Mouse (Mus musculus) hindbrain, postnatal 0 days (tissue): ENCODE results near the gene Ptov1. TPM values are rescaled to one million over a fixed set of nuclear protein-coding genes. Genes with fewer than 3 reads are reported as not detected.

Source experiments
- ATAC-seq: fragments of 200-750 bp; cut with Nextera tagmentation; 2 replicates; pipeline ENCODE4 v1.8.0; 2017; ENCODE audit warnings: mild to moderate bottlenecking, moderate TSS enrichment, moderate library complexity
- DNase-seq: peaks from one replicate; pipeline ENCODE4 v3.0.0-alpha.2; 2015; ENCODE audit warnings: low spot score
- H3K27ac ChIP-seq: fragments of 300-500 bp; sonication (generic); 2 replicates; pipeline ENCODE4 v1.5.1; 2014; ENCODE audit warnings: mild to moderate bottlenecking
- H3K27me3 ChIP-seq: fragments of 300-500 bp; sonication (generic); 2 replicates; pipeline ENCODE4 v1.6.1; 2014; ENCODE audit warnings: low read length, mixed read lengths; ENCODE audit not compliant: insufficient read depth
- H3K36me3 ChIP-seq: fragments of 300-500 bp; sonication (generic); 2 replicates; pipeline ENCODE4 v1.6.1; 2014; ENCODE audit warnings: low read length, mixed read lengths; ENCODE audit not compliant: insufficient read depth
- H3K4me1 ChIP-seq: fragments of 300-500 bp; sonication (generic); 2 replicates; pipeline ENCODE4 v1.6.1; 2014; ENCODE audit warnings: antibody characterized with exemption, low read length, mixed read lengths; ENCODE audit not compliant: insufficient read depth
- H3K4me2 ChIP-seq: fragments of 300-500 bp; sonication (generic); 2 replicates; pipeline ENCODE4 v1.6.1; 2014; ENCODE audit warnings: low read depth, mild to moderate bottlenecking, low read length, moderate library complexity, mixed read lengths
- H3K4me3 ChIP-seq: fragments of 300-500 bp; sonication (generic); 2 replicates; pipeline ENCODE4 v1.5.1; 2014; ENCODE audit warnings: low read length
- H3K9ac ChIP-seq: fragments of 300-500 bp; sonication (generic); replicated peaks from 2 replicates; pipeline ENCODE4 v1.6.1; 2014; ENCODE audit warnings: mild to moderate bottlenecking, low read length, moderate library complexity, mixed read lengths
- H3K9me3 ChIP-seq: fragments of 300-500 bp; sonication (generic); 2 replicates; pipeline ENCODE4 v1.6.1; 2016; ENCODE audit warnings: low read length, mixed read lengths
- CTCF ChIP-seq: IDR thresholded peaks from 2 replicates; pipeline ENCODE4 v1.5.1; 2016; ENCODE audit warnings: antibody characterized with exemption, control low read depth, low read depth
- WGBS: fragments of 180-500 bp; shearing (Covaris S2); extraction: QIAGEN DNeasy Blood & Tissue Kit; methylation state at CpG from one replicate; pipeline ENCODE4 v1.1.7; 2014; 5-methylcytosine and 5-hydroxymethylcytosine counted together
- polyA plus RNA-seq: library from polyadenylated mRNA; unstranded; fragments of >200 nt; fragmentation: Nextera tagmentation; extraction: Ambion mirVana; gene quantifications from 2 replicates; pipeline ENCODE4 v1.2.1, GENCODE M21; 2015
- total RNA-seq: library from RNA; depleted of rRNA; stranded (reverse); fragments of >200 nt; gene quantifications from 2 replicates; pipeline ENCODE4 v1.2.3, GENCODE M21; 2014

Ptov1 gene
- total and polyA plus RNA-seq, 2 experiments from 2014 or later: 438 to 597 TPM

DNA sequence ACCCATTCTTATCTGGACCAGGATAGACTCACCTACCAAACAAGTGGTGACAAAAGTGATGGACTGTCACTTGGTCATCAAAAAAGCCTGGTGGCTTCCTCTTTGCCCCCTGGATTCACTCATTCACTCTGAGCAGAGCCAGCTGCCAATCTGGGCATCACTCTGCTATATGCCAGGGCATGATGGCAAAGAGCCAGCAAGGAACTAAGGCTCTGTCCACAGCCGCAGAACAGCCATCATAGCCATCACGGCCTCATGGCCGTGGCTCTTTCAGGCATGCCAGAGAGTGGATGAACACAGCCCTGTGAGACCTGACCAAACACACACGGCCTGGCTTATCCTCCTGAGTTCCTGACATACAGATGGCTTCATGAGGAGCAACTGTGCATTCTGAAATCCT lies 21.1 kb upstream of the Ptov1 start:
- peak; percentile 58 for DNase-seq
- no peaks in the 10 kb centered on the region for H3K27me3 ChIP-seq

GRCm38 (mm10) chr7:44890180-44890579 lies 20.6 kb upstream of the Ptov1 start:
- Histone ChIP-seq H3K9me3 (no peaks in the 10 kb centered on the region), H3K9ac (no peak overlapping the region; the same call in 1 of the 2 replicates), H3K4me1 (peaks cover 24% of the 10 kb centered on the region), H3K36me3 (0 out of 2 replicates have a peak, but pooled peaks cover 3% of the 10 kb centered on the region), H3K27me3 (no peaks in the 10 kb centered on the region), H3K4me3 (no peak overlapping the region), H3K27ac (0 out of 2 replicates have a peak overlapping the region, but pooled peaks have one; percentile 3), H3K4me2 (peak overlapping the region; percentile 93)
- WGBS: 87% methylated on average over 6 of the region's 7 CpGs
- no peak for TF ChIP-seq CTCF
- DNase-seq: no peak
- no peak for ATAC-seq

More for the DNA sequence above, 21.1 kb upstream of the Ptov1 start:
- WGBS: 44% methylated on average over 4 of the region's 4 CpGs
- no peaks in the 10 kb centered on the region for H3K9me3 ChIP-seq
- 0 out of 2 replicates have a peak overlapping the region, but pooled peaks have one; percentile 3 for H3K27ac ChIP-seq
- H3K4me1 ChIP-seq: peaks cover 26% of the 10 kb centered on the region
- peak overlapping the region; percentile 93 for H3K4me2 ChIP-seq
- H3K36me3 ChIP-seq: 0 out of 2 replicates have a peak, but pooled peaks cover 3% of the 10 kb centered on the region
- H3K9ac ChIP-seq: peak overlapping the region; percentile 83; the same call in 1 of the 2 replicates
- no peak for ATAC-seq
- H3K4me3 ChIP-seq: peak overlapping the region; percentile 73
- TF ChIP-seq CTCF: no peak

DNA sequence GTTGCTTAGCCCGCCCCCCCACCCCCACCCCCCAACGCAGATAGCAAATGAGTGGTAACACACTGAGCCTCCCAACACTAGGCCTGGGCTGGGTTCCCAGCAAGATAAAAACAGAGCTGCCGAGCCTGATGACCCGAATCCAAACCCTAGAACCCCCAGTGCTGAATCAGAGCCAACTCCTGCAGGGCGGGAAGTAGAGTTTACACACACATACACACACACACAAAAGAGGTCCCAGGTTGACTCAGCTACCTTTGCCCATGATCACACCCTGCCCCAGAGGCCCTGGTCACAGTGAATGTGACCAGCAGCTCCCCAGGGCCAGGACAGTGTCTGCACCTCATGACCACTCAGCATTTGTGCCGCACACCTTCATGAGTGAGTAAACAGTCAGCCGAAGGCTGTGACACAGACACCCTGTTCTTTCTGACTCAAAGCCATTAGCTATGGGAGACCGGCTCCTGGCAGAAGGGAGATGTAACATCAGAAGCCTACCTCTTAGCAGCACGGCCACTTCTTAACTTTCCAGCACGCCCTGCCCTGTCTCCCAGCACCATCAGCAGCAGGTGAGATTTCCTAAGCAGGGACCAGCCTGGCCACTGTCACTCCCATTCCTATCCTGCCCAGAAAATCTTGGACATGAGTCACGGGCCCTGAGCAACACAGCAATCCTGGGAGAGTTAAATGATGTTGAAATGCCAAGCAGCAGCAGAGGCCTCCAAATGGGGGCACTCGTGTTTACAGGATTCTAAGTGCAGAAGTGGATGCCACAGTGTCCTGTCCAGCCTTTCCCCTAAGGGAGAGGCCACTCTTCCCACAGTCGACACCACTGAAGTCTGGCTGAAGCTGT lies 18.9 kb upstream of the Ptov1 start:
- no peak for DNase-seq
- H3K27ac ChIP-seq: peak overlapping the region; percentile 54; the same call in 1 of the 2 replicates
- H3K27me3 ChIP-seq: no peaks in the 10 kb centered on the region
- H3K9me3 ChIP-seq: no peaks in the 10 kb centered on the region
- no peak overlapping the region for H3K9ac ChIP-seq
- ATAC-seq: no peak
- no peak overlapping the region for H3K4me2 ChIP-seq
- no peak for TF ChIP-seq CTCF
- peaks cover 14% of the 10 kb centered on the region for H3K36me3 ChIP-seq
- 50% methylated on average over 13 of the region's 13 CpGs for WGBS
- peaks cover 18% of the 10 kb centered on the region for H3K4me1 ChIP-seq
- H3K4me3 ChIP-seq: no peak overlapping the region

DNA sequence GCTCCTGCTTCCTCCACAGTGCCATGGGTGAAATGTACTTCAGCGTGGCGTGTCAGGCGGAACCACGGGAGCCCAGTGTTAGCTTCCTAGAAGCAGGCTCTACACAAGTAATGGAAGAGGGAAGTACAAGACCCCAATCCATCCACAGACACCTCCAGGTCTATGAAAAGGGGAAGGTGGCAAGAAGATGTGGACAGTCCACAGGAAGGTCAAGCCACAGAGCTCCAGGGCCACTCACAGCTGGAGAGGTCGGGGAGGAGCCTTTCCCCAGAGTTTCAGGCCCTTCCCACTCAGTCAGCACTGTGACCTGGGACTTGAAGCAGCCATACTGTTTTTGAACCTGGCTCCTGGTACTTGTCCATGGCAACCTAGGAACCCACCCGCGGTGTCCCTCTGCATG lies 17.4 kb upstream of the Ptov1 start:
- 88% methylated on average over 7 of the region's 7 CpGs for WGBS
- H3K9ac ChIP-seq: no peak overlapping the region
- H3K9me3 ChIP-seq: no peaks in the 10 kb centered on the region
- H3K27me3 ChIP-seq: no peaks in the 10 kb centered on the region
- no peak for ATAC-seq
- H3K27ac ChIP-seq: no peak overlapping the region
- peaks cover 13% of the 10 kb centered on the region for H3K4me1 ChIP-seq
- no peak overlapping the region for H3K4me2 ChIP-seq
- no peak overlapping the region for H3K4me3 ChIP-seq
- no peak for DNase-seq
- H3K36me3 ChIP-seq: peaks cover 29% of the 10 kb centered on the region
- TF ChIP-seq CTCF: no peak

- no peak for ATAC-seq
- H3K27me3 ChIP-seq: no peaks in the 10 kb centered on the region
- no peak overlapping the region for H3K9ac ChIP-seq
- no peak overlapping the region for H3K4me2 ChIP-seq
- DNase-seq: no peak
- H3K4me1 ChIP-seq: no peaks in the 10 kb centered on the region
- no peak overlapping the region for H3K27ac ChIP-seq
- no peak overlapping the region for H3K4me3 ChIP-seq
- no peak for TF ChIP-seq CTCF
- no peaks in the 10 kb centered on the region for H3K9me3 ChIP-seq
- peaks cover 52% of the 10 kb centered on the region for H3K36me3 ChIP-seq
- WGBS: 92% methylated on average over 5 of the region's 5 CpGs
Measured at GRCm38 (mm10) chr7:44884637-44885036, 15.0 kb upstream of the Ptov1 start.

GRCm38 (mm10) chr7:44883036-44883435 lies 13.4 kb upstream of the Ptov1 start:
- Histone ChIP-seq H3K27me3 (no peaks in the 10 kb centered on the region), H3K27ac (no peak overlapping the region), H3K36me3 (peaks cover 65% of the 10 kb centered on the region), H3K4me2 (no peak overlapping the region), H3K9ac (no peak overlapping the region), H3K4me1 (no peaks in the 10 kb centered on the region), H3K4me3 (no peak overlapping the region), H3K9me3 (no peaks in the 10 kb centered on the region)
- ATAC-seq (no peak), DNase-seq (no peak)
- WGBS: 97% methylated on average over 3 of the region's 3 CpGs
- TF ChIP-seq CTCF: no peak

- no peak overlapping the region for H3K27ac ChIP-seq
- ATAC-seq: no peak
- no peak overlapping the region for H3K4me2 ChIP-seq
- no peaks in the 10 kb centered on the region for H3K9me3 ChIP-seq
- H3K4me1 ChIP-seq: no peaks in the 10 kb centered on the region
- no peak for TF ChIP-seq CTCF
- no peaks in the 10 kb centered on the region for H3K27me3 ChIP-seq
- DNase-seq: no peak
- no peak overlapping the region for H3K9ac ChIP-seq
- peaks cover 63% of the 10 kb centered on the region for H3K36me3 ChIP-seq
- H3K4me3 ChIP-seq: no peak overlapping the region
- WGBS: 84% methylated on average over 14 of the region's 14 CpGs
Measured at GRCm38 (mm10) chr7:44877833-44878232, 8.2 kb upstream of the Ptov1 start.
